Mouse (Mus musculus) kidney, postnatal 0 days (tissue): ENCODE measurements around the gene Pigf. TPM values are rescaled to one million over a fixed set of nuclear protein-coding genes. Genes with fewer than 3 reads are reported as not detected.
A peak's percentile ranks its signal among the peaks of the same experiment; 100 is the strongest.

Experiments
- ATAC-seq: fragments of 200-750 bp; cut with Nextera tagmentation; replicated peaks from 2 replicates; pipeline ENCODE4 v1.8.0; 2017; ENCODE audit warnings: low read depth, moderate number of reproducible peaks, moderate TSS enrichment, moderate library complexity; ENCODE audit not compliant: low FRiP score
- DNase-seq: peaks from one replicate; pipeline ENCODE4 v3.0.0-alpha.2; 2016; ENCODE audit warnings: low spot score
- H3K27ac ChIP-seq: fragments of 300-500 bp; sonication (generic); 2 replicates; pipeline ENCODE4 v1.5.1; 2014; ENCODE audit warnings: mild to moderate bottlenecking
- H3K27me3 ChIP-seq: fragments of 300-500 bp; sonication (generic); 2 replicates; pipeline ENCODE4 v1.6.1; 2014; ENCODE audit warnings: low read length, mixed read lengths; ENCODE audit not compliant: insufficient read depth
- H3K36me3 ChIP-seq: fragments of 300-500 bp; sonication (generic); 2 replicates; pipeline ENCODE4 v1.6.1; 2014; ENCODE audit warnings: low read length, mixed read lengths; ENCODE audit not compliant: insufficient read depth
- H3K4me1 ChIP-seq: fragments of 300-500 bp; sonication (generic); replicated peaks from 2 replicates; pipeline ENCODE4 v1.6.1; 2014; ENCODE audit warnings: antibody characterized with exemption, low read length, mixed read lengths; ENCODE audit not compliant: insufficient read depth
- H3K4me2 ChIP-seq: fragments of 300-500 bp; sonication (generic); 2 replicates; pipeline ENCODE4 v1.6.1; 2014; ENCODE audit warnings: mild to moderate bottlenecking, low read length, moderate library complexity, mixed read lengths
- H3K4me3 ChIP-seq: fragments of 300-500 bp; sonication (generic); replicated peaks from 2 replicates; pipeline ENCODE4 v1.5.1; 2014; ENCODE audit warnings: low read depth, low read length
- H3K9ac ChIP-seq: fragments of 300-500 bp; sonication (generic); 2 replicates; pipeline ENCODE4 v1.6.1; 2014; ENCODE audit warnings: low read depth, low read length
- H3K9me3 ChIP-seq: fragments of 300-500 bp; sonication (generic); replicated peaks from 2 replicates; pipeline ENCODE4 v1.6.1; 2016; ENCODE audit warnings: low read length, inconsistent platforms, mixed read lengths
- CTCF ChIP-seq: IDR thresholded peaks from 2 replicates; pipeline ENCODE4 v1.5.1; 2016; ENCODE audit warnings: antibody characterized with exemption, low read depth, mild to moderate bottlenecking, moderate library complexity
- WGBS: fragments of 180-500 bp; shearing (Covaris S2); extraction: QIAGEN DNeasy Blood & Tissue Kit; methylation state at CpG from one replicate; pipeline ENCODE4 v1.1.7; 2014; 5-methylcytosine and 5-hydroxymethylcytosine counted together
- polyA plus RNA-seq: library from polyadenylated mRNA; unstranded; fragments of >200 nt; fragmentation: Nextera tagmentation; extraction: Ambion mirVana; gene quantifications from 2 replicates; pipeline ENCODE4 v1.2.1, GENCODE M21; 2015

Pigf gene
- polyA plus RNA-seq, 1 experiment from 2014 or later = 48.4 TPM

GRCm38 (mm10) chr17:87063461-87063860, 38.3 kb upstream of the Pigf start:
- peak overlapping the region; percentile 57; the same call in 1 of the 2 replicates for H3K27ac ChIP-seq
- H3K4me1 ChIP-seq = peaks cover 8% of the 10 kb centered on the region
- no peaks in the 10 kb centered on the region for H3K9me3 ChIP-seq
- H3K36me3 ChIP-seq = no peaks in the 10 kb centered on the region
- TF ChIP-seq CTCF = no peak
- DNase-seq (peak; percentile 85), ATAC-seq (no peak)
- H3K9ac ChIP-seq = no peak overlapping the region
- no peaks in the 10 kb centered on the region for H3K27me3 ChIP-seq
- peak overlapping the region; percentile 3; the same call in 1 of the 2 replicates for H3K4me2 ChIP-seq
- 16% methylated on average over 7 of the region's 7 CpGs for WGBS
- H3K4me3 ChIP-seq = no peak overlapping the region

GRCm38 (mm10) chr17:87062639-87063038, 37.4 kb upstream of the Pigf start:
- DNase-seq = no peak
- Histone ChIP-seq H3K36me3 (no peaks in the 10 kb centered on the region), H3K27me3 (no peaks in the 10 kb centered on the region), H3K4me1 (peaks cover 8% of the 10 kb centered on the region), H3K4me2 (no peak overlapping the region), H3K4me3 (no peak overlapping the region), H3K27ac (peak overlapping the region; percentile 57; the same call in 1 of the 2 replicates), H3K9ac (no peak overlapping the region), H3K9me3 (no peaks in the 10 kb centered on the region)
- no peak for ATAC-seq
- WGBS = 72% methylated on average over 9 of the region's 9 CpGs
- no peak for TF ChIP-seq CTCF

GRCm38 (mm10) chr17:87057486-87058266, 32.5 kb upstream of the Pigf start:
- H3K27me3 ChIP-seq = no peaks in the 10 kb centered on the region
- no peak for TF ChIP-seq CTCF
- 54% methylated on average over 8 of the region's 8 CpGs for WGBS
- no peak for ATAC-seq
- H3K4me3 ChIP-seq = no peak overlapping the region
- H3K4me2 ChIP-seq = no peak overlapping the region
- no peaks in the 10 kb centered on the region for H3K9me3 ChIP-seq
- H3K4me1 ChIP-seq = peaks cover 15% of the 10 kb centered on the region; the same call in 1 of the 2 replicates
- no peak overlapping the region for H3K27ac ChIP-seq
- no peak overlapping the region for H3K9ac ChIP-seq
- no peak for DNase-seq
- no peaks in the 10 kb centered on the region for H3K36me3 ChIP-seq

- Histone ChIP-seq H3K9ac (no peak overlapping the region), H3K9me3 (no peaks in the 10 kb centered on the region), H3K4me3 (no peak overlapping the region), H3K36me3 (no peaks in the 10 kb centered on the region), H3K4me2 (no peak overlapping the region), H3K27me3 (no peaks in the 10 kb centered on the region), H3K4me1 (peaks cover 15% of the 10 kb centered on the region; the same call in 1 of the 2 replicates), H3K27ac (no peak overlapping the region)
- TF ChIP-seq CTCF = no peak
- 95% methylated on average over 7 of the region's 7 CpGs for WGBS
- DNase-seq (no peak), ATAC-seq (no peak)
Observed at GRCm38 (mm10) chr17:87056761-87057160, 31.6 kb upstream of the Pigf start.

GRCm38 (mm10) chr17:87055663-87056062, 30.5 kb upstream of the Pigf start:
- H3K9ac ChIP-seq = no peak overlapping the region
- TF ChIP-seq CTCF = no peak
- 38% methylated on average over 1 of the region's 1 CpGs for WGBS
- no peaks in the 10 kb centered on the region for H3K27me3 ChIP-seq
- H3K4me3 ChIP-seq = no peak overlapping the region
- H3K9me3 ChIP-seq = no peaks in the 10 kb centered on the region
- H3K4me1 ChIP-seq = peaks cover 15% of the 10 kb centered on the region; the same call in 1 of the 2 replicates
- peak overlapping the region; percentile 39; the same call in 1 of the 2 replicates for H3K27ac ChIP-seq
- no peak for ATAC-seq
- H3K36me3 ChIP-seq = no peaks in the 10 kb centered on the region
- no peak for DNase-seq
- H3K4me2 ChIP-seq = no peak overlapping the region

- ATAC-seq (peak; percentile 75; the same call in 1 of the 2 replicates), DNase-seq (peak; percentile 90)
- Histone ChIP-seq H3K4me3 (no peak overlapping the region), H3K4me1 (peaks cover 15% of the 10 kb centered on the region; the same call in 1 of the 2 replicates), H3K36me3 (no peaks in the 10 kb centered on the region), H3K4me2 (no peak overlapping the region), H3K27me3 (no peaks in the 10 kb centered on the region), H3K9me3 (no peaks in the 10 kb centered on the region), H3K9ac (no peak overlapping the region), H3K27ac (peak overlapping the region; percentile 39; the same call in 1 of the 2 replicates)
- no peak for TF ChIP-seq CTCF
- 8% methylated on average over 5 of the region's 5 CpGs for WGBS
Observed at GRCm38 (mm10) chr17:87055051-87055459, 29.8 kb upstream of the Pigf start.
